Mouse (Mus musculus) embryonic facial prominence, embryonic 14.5 days (tissue): ENCODE measurements around the gene Samd10. TPM values are rescaled to one million over a fixed set of nuclear protein-coding genes. Genes with fewer than 3 reads are reported as not detected.

Experiments
- ATAC-seq: fragments of 200-750 bp; cut with Nextera tagmentation; 2 replicates; pipeline ENCODE4 v1.8.0; 2017; ENCODE audit warnings: low read depth, moderate number of reproducible peaks, moderate TSS enrichment
- DNase-seq: peaks from one replicate; pipeline ENCODE4 v3.0.0-alpha.2; 2015; ENCODE audit warnings: low spot score
- H3K27ac ChIP-seq: fragments of 300-500 bp; sonication (generic); replicated peaks from 2 replicates; pipeline ENCODE4 v1.5.1; 2014; ENCODE audit warnings: low read depth, mild to moderate bottlenecking, low read length, moderate library complexity
- H3K27me3 ChIP-seq: fragments of 300-500 bp; sonication (generic); replicated peaks from 2 replicates; pipeline ENCODE4 v1.6.1; 2014; ENCODE audit warnings: low read length; ENCODE audit not compliant: control insufficient read depth, insufficient read depth
- H3K36me3 ChIP-seq: fragments of 300-500 bp; sonication (generic); 2 replicates; pipeline ENCODE4 v1.6.1; 2014; ENCODE audit warnings: low read length, mixed read lengths; ENCODE audit not compliant: control insufficient read depth, insufficient read depth
- H3K4me1 ChIP-seq: fragments of 300-500 bp; sonication (generic); 2 replicates; pipeline ENCODE4 v1.6.1; 2014; ENCODE audit warnings: antibody characterized with exemption, low read length; ENCODE audit not compliant: control insufficient read depth, insufficient read depth
- H3K4me2 ChIP-seq: fragments of 300-500 bp; sonication (generic); 2 replicates; pipeline ENCODE4 v1.6.1; 2014; ENCODE audit warnings: low read depth, mild to moderate bottlenecking, low read length, moderate library complexity, mixed read lengths
- H3K4me3 ChIP-seq: fragments of 300-500 bp; sonication (generic); 2 replicates; pipeline ENCODE4 v1.5.1; 2014; ENCODE audit warnings: low read depth, mild to moderate bottlenecking, low read length
- H3K9ac ChIP-seq: fragments of 300-500 bp; sonication (generic); 2 replicates; pipeline ENCODE4 v1.6.1; 2014; ENCODE audit warnings: low read depth, mild to moderate bottlenecking, low read length, moderate library complexity, mixed read lengths
- H3K9me3 ChIP-seq: fragments of 300-500 bp; sonication (generic); 2 replicates; pipeline ENCODE4 v1.6.1; 2016; ENCODE audit warnings: low read length; ENCODE audit not compliant: control insufficient read depth
- WGBS: fragments of 180-500 bp; shearing (Covaris S2); extraction: QIAGEN DNeasy Blood & Tissue Kit; methylation state at CpG from one replicate; pipeline ENCODE4 v1.1.7; 2014; 5-methylcytosine and 5-hydroxymethylcytosine counted together
- polyA plus RNA-seq: library from polyadenylated mRNA; unstranded; fragments of >200 nt; fragmentation: Nextera tagmentation; extraction: Ambion mirVana; gene quantifications from 2 replicates; pipeline ENCODE4 v1.2.1, GENCODE M21; 2014

The Samd10 gene
- polyA plus RNA-seq, 1 experiment from 2014 or later = 13.1 TPM

- Histone ChIP-seq H3K4me2 (no peak overlapping the region), H3K4me3 (no peak overlapping the region), H3K9me3 (no peaks in the 10 kb centered on the region), H3K4me1 (peaks cover 12% of the 10 kb centered on the region), H3K27me3 (peaks cover 26% of the 10 kb centered on the region), H3K36me3 (peaks cover 6% of the 10 kb centered on the region; the same call in 1 of the 2 replicates), H3K9ac (no peak overlapping the region), H3K27ac (no peak overlapping the region)
- peak; percentile 51 for DNase-seq
- ATAC-seq = no peak
- WGBS = 73% methylated on average over 4 of the region's 4 CpGs
These were observed 3.9 kb downstream of the Samd10 start for GRCm38 (mm10) chr2:181594946-181595696.

DNA sequence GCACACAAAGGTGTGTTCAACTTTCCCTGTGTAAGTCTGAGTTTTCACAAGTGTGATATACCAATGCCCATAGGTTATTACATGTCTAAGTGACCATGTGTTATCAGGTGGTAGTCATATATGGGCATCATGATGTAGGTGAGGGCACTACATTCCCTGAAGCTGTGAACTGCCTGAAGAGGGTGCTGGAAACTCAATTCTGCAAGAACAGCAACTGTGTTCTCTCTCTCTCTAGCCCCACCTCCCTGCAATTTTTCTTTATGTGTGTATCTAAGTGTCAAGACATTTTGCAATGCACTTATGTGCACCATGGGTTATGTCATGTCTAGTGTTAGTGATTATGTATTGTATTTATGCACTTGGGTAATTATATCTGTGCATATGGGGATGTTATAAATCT is 5.1 kb downstream of the Samd10 start:
- H3K9ac ChIP-seq = no peak overlapping the region
- H3K36me3 ChIP-seq = peaks cover 18% of the 10 kb centered on the region
- H3K9me3 ChIP-seq = no peaks in the 10 kb centered on the region

GRCm38 (mm10) chr2:181593042-181593421 is 6.0 kb downstream of the Samd10 start:
- peak overlapping the region; percentile 92 for H3K9ac ChIP-seq
- DNase-seq = peak; percentile 37
- H3K27ac ChIP-seq = peak overlapping the region; percentile 80
- WGBS = 3% methylated on average over 6 of the region's 6 CpGs
- H3K4me3 ChIP-seq = peak overlapping the region; percentile 95
- no peaks in the 10 kb centered on the region for H3K9me3 ChIP-seq
- 0 out of 2 replicates have a peak, but pooled peaks cover 8% of the 10 kb centered on the region for H3K27me3 ChIP-seq
- H3K4me1 ChIP-seq = peaks cover 8% of the 10 kb centered on the region
- peak overlapping the region; percentile 86 for H3K4me2 ChIP-seq
- peak; percentile 10 for ATAC-seq
- H3K36me3 ChIP-seq = peaks cover 27% of the 10 kb centered on the region

More for the DNA sequence above, 5.1 kb downstream of the Samd10 start:
- ATAC-seq (no peak), DNase-seq (no peak)
- Histone ChIP-seq H3K4me1 (peaks cover 8% of the 10 kb centered on the region), H3K27ac (no peak overlapping the region), H3K4me2 (no peak overlapping the region), H3K27me3 (peaks cover 16% of the 10 kb centered on the region; the same call in 1 of the 2 replicates), H3K4me3 (no peak overlapping the region)

- peak; percentile 85 for DNase-seq
- peak within 1 kb of the TSS; percentile 86 for H3K4me2 ChIP-seq
- H3K4me3 ChIP-seq = peak within 1 kb of the TSS; percentile 95
- ATAC-seq = peak; percentile 88
- peak within 1 kb of the TSS; percentile 92 for H3K9ac ChIP-seq
- H3K27me3 ChIP-seq = 0 out of 2 replicates have a peak, but pooled peaks cover 5% of the 10 kb centered on the region
- peak within 1 kb of the TSS; percentile 80 for H3K27ac ChIP-seq
- peaks cover 8% of the 10 kb centered on the region for H3K4me1 ChIP-seq
- peaks cover 33% of the 10 kb centered on the region for H3K36me3 ChIP-seq
- 1% methylated on average over 16 of the region's 97 CpGs for WGBS
- no peaks in the 10 kb centered on the region for H3K9me3 ChIP-seq
These were observed 6.6 kb downstream of the Samd10 start, which contains the start of gene Zfp512b for GRCm38 (mm10) chr2:181592231-181593041. Gene Zfp512b (minus strand): TSS chr2:181592803.

DNA sequence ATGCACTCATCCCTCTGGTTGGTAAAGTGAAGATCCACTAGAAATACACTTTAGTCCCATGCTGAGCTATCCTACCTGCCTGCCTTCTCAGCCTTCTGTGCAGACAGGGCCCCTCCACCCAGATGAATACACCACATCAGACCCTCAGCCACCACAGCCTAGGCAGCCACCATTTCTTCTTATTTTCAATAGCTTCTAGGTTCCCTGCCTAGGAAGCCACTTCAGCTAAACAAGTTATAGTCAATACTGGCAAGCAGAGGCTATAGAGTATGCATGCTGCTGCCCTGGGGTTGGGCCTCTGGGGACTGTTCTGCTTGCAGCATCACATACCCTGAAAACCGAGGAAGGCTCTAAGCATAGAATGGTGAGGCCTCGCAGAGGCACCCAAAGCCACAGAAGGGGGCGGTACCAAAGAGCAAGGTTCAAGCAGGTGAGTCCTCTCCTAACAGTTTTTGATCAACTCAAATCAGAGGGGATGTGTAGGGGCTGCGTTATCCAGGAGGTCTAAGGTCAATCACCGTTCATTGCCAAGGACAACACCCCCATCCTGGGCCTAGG is 7.4 kb downstream of the Samd10 start, which contains the start of gene Prpf6:
Gene Prpf6, plus strand, starts transcription at position 341 of the 558 bp plus-strand sequence.
- H3K4me1 ChIP-seq = peaks cover 8% of the 10 kb centered on the region
- DNase-seq = peak; percentile 39
- peaks cover 41% of the 10 kb centered on the region for H3K36me3 ChIP-seq
- no peaks in the 10 kb centered on the region for H3K9me3 ChIP-seq
- H3K4me3 ChIP-seq = peak within 1 kb of the TSS; percentile 95
- no peaks in the 10 kb centered on the region for H3K27me3 ChIP-seq
- 11% methylated on average over 5 of the region's 5 CpGs for WGBS
- peak within 1 kb of the TSS; percentile 86 for H3K4me2 ChIP-seq
- ATAC-seq = no peak
- peak within 1 kb of the TSS; percentile 92 for H3K9ac ChIP-seq
- peak within 1 kb of the TSS; percentile 80 for H3K27ac ChIP-seq

GRCm38 (mm10) chr2:181590471-181590870 is 8.5 kb downstream of the Samd10 start:
- ATAC-seq (no peak), DNase-seq (no peak)
- H3K36me3 ChIP-seq = peaks cover 52% of the 10 kb centered on the region
- no peak overlapping the region for H3K27ac ChIP-seq
- no peak overlapping the region for H3K9ac ChIP-seq
- H3K4me2 ChIP-seq = no peak overlapping the region
- H3K4me3 ChIP-seq = no peak overlapping the region
- 94% methylated on average over 5 of the region's 5 CpGs for WGBS
- H3K27me3 ChIP-seq = no peaks in the 10 kb centered on the region
- H3K4me1 ChIP-seq = peaks cover 8% of the 10 kb centered on the region
- H3K9me3 ChIP-seq = no peaks in the 10 kb centered on the region

DNA sequence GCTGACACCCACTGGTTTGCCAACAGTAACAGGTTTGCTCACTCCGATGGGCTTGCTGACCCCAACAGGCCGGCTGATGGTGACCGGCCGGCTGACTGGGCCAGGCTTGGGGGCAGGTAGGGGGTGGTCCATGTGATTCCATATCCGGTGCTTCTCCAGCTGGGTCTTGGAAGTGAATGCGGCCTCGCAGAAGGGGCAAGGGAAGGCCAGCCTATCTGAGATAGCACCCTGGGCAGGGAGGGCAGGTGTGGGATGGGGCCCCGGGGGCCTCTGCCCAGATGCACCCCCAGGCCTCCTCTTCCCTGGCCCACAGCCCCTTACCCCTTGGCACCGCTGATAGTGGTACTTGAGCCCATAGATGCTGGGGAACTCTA is 9.3 kb downstream of the Samd10 start:
- no peak overlapping the region for H3K4me2 ChIP-seq
- no peaks in the 10 kb centered on the region for H3K27me3 ChIP-seq
- H3K4me1 ChIP-seq = peaks cover 8% of the 10 kb centered on the region
- no peaks in the 10 kb centered on the region for H3K9me3 ChIP-seq
- no peak for DNase-seq
- H3K36me3 ChIP-seq = peaks cover 60% of the 10 kb centered on the region
- ATAC-seq = no peak
- no peak overlapping the region for H3K27ac ChIP-seq
- 95% methylated on average over 8 of the region's 9 CpGs for WGBS
- H3K9ac ChIP-seq = no peak overlapping the region
- no peak overlapping the region for H3K4me3 ChIP-seq

- DNase-seq = no peak
- ATAC-seq = no peak
- no peaks in the 10 kb centered on the region for H3K27me3 ChIP-seq
- H3K4me1 ChIP-seq = peaks cover 8% of the 10 kb centered on the region
- H3K27ac ChIP-seq = no peak overlapping the region
- WGBS = 97% methylated on average over 10 of the region's 10 CpGs
- H3K36me3 ChIP-seq = peaks cover 65% of the 10 kb centered on the region
- no peak overlapping the region for H3K4me2 ChIP-seq
- no peak overlapping the region for H3K9ac ChIP-seq
- H3K4me3 ChIP-seq = no peak overlapping the region
- H3K9me3 ChIP-seq = no peaks in the 10 kb centered on the region
These were observed 9.8 kb downstream of the Samd10 start for GRCm38 (mm10) chr2:181589011-181589731.
